Mouse (Mus musculus): Measurements from ENCODE around the gene Tnrc6b.
"Not testable (repeated sequence)": the region's sequence is repeated elsewhere in the genome, so short reads cannot be mapped to it uniquely, and the experiment has no call there.

- TF ChIP-seq CTCF (IDR thresholded peaks at IDR 0.05; ENCODE audit: low read depth, low read length); TAL1 (conservative IDR thresholded peaks at IDR 0.05; ENCODE audit: low read depth, low read length): not testable (repeated sequence)
Measured at GRCm38 (mm10) chr15:80852527-80852926, 141.4 kb downstream of the Tnrc6b start.
